Mouse (Mus musculus) midbrain, embryonic 16.5 days (tissue): ENCODE measurements around the gene Them7. TPM values are rescaled to one million over a fixed set of nuclear protein-coding genes. Genes with fewer than 3 reads are reported as not detected.

Experiments used
- ATAC-seq: fragments of 200-750 bp; cut with Nextera tagmentation; 2 replicates; pipeline ENCODE4 v1.8.0; 2017; ENCODE audit warnings: moderate TSS enrichment
- H3K27ac ChIP-seq: fragments of 300-500 bp; sonication (generic); 2 replicates; pipeline ENCODE4 v1.5.1; 2014; ENCODE audit warnings: mild to moderate bottlenecking, low read length, mixed read lengths
- H3K27me3 ChIP-seq: fragments of 300-500 bp; sonication (generic); 2 replicates; pipeline ENCODE4 v1.6.1; 2014; ENCODE audit warnings: low read depth, low read length, mixed read lengths; ENCODE audit not compliant: control insufficient read depth, insufficient read depth
- H3K36me3 ChIP-seq: fragments of 300-500 bp; sonication (generic); 2 replicates; pipeline ENCODE4 v1.6.1; 2014; ENCODE audit warnings: mild to moderate bottlenecking, low read length, moderate library complexity, mixed read lengths; ENCODE audit not compliant: control insufficient read depth, insufficient read depth
- H3K4me1 ChIP-seq: fragments of 300-500 bp; sonication (generic); 2 replicates; pipeline ENCODE4 v1.6.1; 2014; ENCODE audit warnings: mild to moderate bottlenecking, low read length, mixed read lengths; ENCODE audit not compliant: control insufficient read depth, insufficient read depth
- H3K4me2 ChIP-seq: fragments of 300-500 bp; sonication (generic); 2 replicates; pipeline ENCODE4 v1.6.1; 2014; ENCODE audit warnings: mild to moderate bottlenecking, low read length, mixed read lengths
- H3K4me3 ChIP-seq: fragments of 300-500 bp; sonication (generic); 2 replicates; pipeline ENCODE4 v1.5.1; 2014; ENCODE audit warnings: low read depth, mild to moderate bottlenecking, low read length, moderate library complexity, mixed read lengths
- H3K9ac ChIP-seq: fragments of 300-500 bp; sonication (generic); 2 replicates; pipeline ENCODE4 v1.6.1; 2014; ENCODE audit warnings: low read depth, low read length, mixed read lengths
- H3K9me3 ChIP-seq: fragments of 300-500 bp; sonication (generic); replicated peaks from 2 replicates; pipeline ENCODE4 v1.6.1; 2014; ENCODE audit warnings: mild to moderate bottlenecking, low read length, mixed read lengths; ENCODE audit not compliant: control insufficient read depth, poor library complexity, severe bottlenecking
- WGBS: fragments of 180-500 bp; shearing (Covaris S2); extraction: QIAGEN DNeasy Blood & Tissue Kit; methylation state at CpG from one replicate; pipeline ENCODE4 v1.1.7; 2014; 5-methylcytosine and 5-hydroxymethylcytosine counted together
- polyA plus RNA-seq: library from polyadenylated mRNA; unstranded; fragments of >200 nt; fragmentation: Nextera tagmentation; extraction: Ambion mirVana; gene quantifications from 2 replicates; pipeline ENCODE4 v1.2.1, GENCODE M21; 2015

Them7 gene
- polyA plus RNA-seq, 1 experiment from 2014 or later = not detected

GRCm38 (mm10) chr2:105311414-105311813 is 87.3 kb downstream of the Them7 start:
- Histone ChIP-seq H3K4me2 (no peak overlapping the region), H3K27ac (no peak overlapping the region), H3K9me3 (no peaks in the 10 kb centered on the region), H3K4me3 (no peak overlapping the region), H3K36me3 (no peaks in the 10 kb centered on the region), H3K27me3 (0 out of 2 replicates have a peak, but pooled peaks cover 5% of the 10 kb centered on the region), H3K4me1 (peaks cover 9% of the 10 kb centered on the region; the same call in 1 of the 2 replicates), H3K9ac (no peak overlapping the region)
- WGBS = 46% methylated on average over 13 of the region's 13 CpGs
- ATAC-seq = peak; percentile 3; the same call in 1 of the 2 replicates

- H3K36me3 ChIP-seq = no peaks in the 10 kb centered on the region
- peaks cover 9% of the 10 kb centered on the region; the same call in 1 of the 2 replicates for H3K4me1 ChIP-seq
- peak overlapping the region; percentile 33 for H3K4me2 ChIP-seq
- 0 out of 2 replicates have a peak, but pooled peaks cover 2% of the 10 kb centered on the region for H3K27me3 ChIP-seq
- peak; percentile 85 for ATAC-seq
- H3K9me3 ChIP-seq = no peaks in the 10 kb centered on the region
- no peak overlapping the region; the same call in 1 of the 2 replicates for H3K27ac ChIP-seq
- WGBS = 1% methylated on average over 7 of the region's 7 CpGs
- no peak overlapping the region for H3K9ac ChIP-seq
- H3K4me3 ChIP-seq = no peak overlapping the region
Observed at GRCm38 (mm10) chr2:105311991-105312390, 87.9 kb downstream of the Them7 start.

GRCm38 (mm10) chr2:105313077-105313476 is 89.0 kb downstream of the Them7 start:
- no peaks in the 10 kb centered on the region for H3K36me3 ChIP-seq
- no peaks in the 10 kb centered on the region for H3K9me3 ChIP-seq
- 0 out of 2 replicates have a peak, but pooled peaks cover 2% of the 10 kb centered on the region for H3K27me3 ChIP-seq
- no peak overlapping the region for H3K4me3 ChIP-seq
- 58% methylated on average over 3 of the region's 3 CpGs for WGBS
- H3K4me1 ChIP-seq = peaks cover 9% of the 10 kb centered on the region; the same call in 1 of the 2 replicates
- H3K9ac ChIP-seq = no peak overlapping the region
- no peak overlapping the region for H3K27ac ChIP-seq
- H3K4me2 ChIP-seq = no peak overlapping the region
- ATAC-seq = no peak

- no peak overlapping the region for H3K27ac ChIP-seq
- ATAC-seq = peak; percentile 54
Observed at GRCm38 (mm10) chr2:105317556-105318184, 93.5 kb downstream of the Them7 start.

GRCm38 (mm10) chr2:105326067-105326466 is 101.9 kb downstream of the Them7 start:
- Histone ChIP-seq H3K27ac (no peak overlapping the region), H3K4me2 (no peak overlapping the region), H3K36me3 (no peaks in the 10 kb centered on the region), H3K4me3 (no peak overlapping the region), H3K4me1 (no peaks in the 10 kb centered on the region), H3K9me3 (no peaks in the 10 kb centered on the region), H3K9ac (no peak overlapping the region), H3K27me3 (no peaks in the 10 kb centered on the region)
- WGBS = 84% methylated on average over 5 of the region's 5 CpGs
- no peak for ATAC-seq

More at GRCm38 (mm10) chr2:105317556-105318184, 93.5 kb downstream of the Them7 start:
- Histone ChIP-seq H3K4me1 (peaks cover 3% of the 10 kb centered on the region), H3K9ac (no peak overlapping the region), H3K4me3 (no peak overlapping the region), H3K36me3 (no peaks in the 10 kb centered on the region), H3K4me2 (no peak overlapping the region), H3K27me3 (no peaks in the 10 kb centered on the region), H3K9me3 (peaks cover 3% of the 10 kb centered on the region; the same call in 1 of the 2 replicates)
- 49% methylated on average over 13 of the region's 13 CpGs for WGBS

GRCm38 (mm10) chr2:105330024-105330423 is 105.9 kb downstream of the Them7 start:
- H3K4me3 ChIP-seq = no peak overlapping the region
- no peak overlapping the region for H3K4me2 ChIP-seq
- H3K9me3 ChIP-seq = no peaks in the 10 kb centered on the region
- no peaks in the 10 kb centered on the region for H3K36me3 ChIP-seq
- no peak for ATAC-seq
- H3K27ac ChIP-seq = no peak overlapping the region
- H3K27me3 ChIP-seq = peaks cover 5% of the 10 kb centered on the region
- 87% methylated on average over 4 of the region's 4 CpGs for WGBS
- no peak overlapping the region for H3K9ac ChIP-seq
- 0 out of 2 replicates have a peak, but pooled peaks cover 2% of the 10 kb centered on the region for H3K4me1 ChIP-seq

GRCm38 (mm10) chr2:105333107-105333506 is 109.0 kb downstream of the Them7 start:
- Histone ChIP-seq H3K9me3 (no peaks in the 10 kb centered on the region), H3K27ac (no peak overlapping the region), H3K4me2 (no peak overlapping the region), H3K9ac (no peak overlapping the region), H3K36me3 (no peaks in the 10 kb centered on the region), H3K27me3 (peaks cover 5% of the 10 kb centered on the region), H3K4me3 (no peak overlapping the region), H3K4me1 (peaks cover 11% of the 10 kb centered on the region; the same call in 1 of the 2 replicates)
- ATAC-seq = no peak
- 69% methylated on average over 8 of the region's 8 CpGs for WGBS

GRCm38 (mm10) chr2:105333976-105334713 is 110.0 kb downstream of the Them7 start:
- H3K4me2 ChIP-seq = peak overlapping the region; percentile 10; the same call in 1 of the 2 replicates
- peak overlapping the region; percentile 75; the same call in 1 of the 2 replicates for H3K27ac ChIP-seq
- WGBS = 20% methylated on average over 10 of the region's 10 CpGs
- H3K27me3 ChIP-seq = peaks cover 5% of the 10 kb centered on the region
- peak; percentile 74 for ATAC-seq
- H3K36me3 ChIP-seq = no peaks in the 10 kb centered on the region
- H3K4me3 ChIP-seq = no peak overlapping the region
- H3K4me1 ChIP-seq = peaks cover 11% of the 10 kb centered on the region; the same call in 1 of the 2 replicates
- no peaks in the 10 kb centered on the region for H3K9me3 ChIP-seq
- no peak overlapping the region for H3K9ac ChIP-seq

- Histone ChIP-seq H3K9me3 (no peaks in the 10 kb centered on the region), H3K4me1 (peaks cover 11% of the 10 kb centered on the region; the same call in 1 of the 2 replicates), H3K27me3 (peaks cover 7% of the 10 kb centered on the region), H3K4me3 (no peak overlapping the region), H3K27ac (no peak overlapping the region), H3K9ac (no peak overlapping the region), H3K4me2 (no peak overlapping the region), H3K36me3 (no peaks in the 10 kb centered on the region)
- WGBS = 67% methylated on average over 2 of the region's 2 CpGs
- ATAC-seq = no peak
Observed at GRCm38 (mm10) chr2:105335661-105336060, 111.5 kb downstream of the Them7 start.
